Mouse (Mus musculus) intestine, postnatal 0 days (tissue): ENCODE results near the gene Zmynd10. TPM values are rescaled to one million over a fixed set of nuclear protein-coding genes. Genes with fewer than 3 reads are reported as not detected.
"Not testable (repeated sequence)": the region's sequence is repeated elsewhere in the genome, so short reads cannot be mapped to it uniquely, and the experiment has no call there.

ENCODE experiments used
- ATAC-seq: fragments of 200-750 bp; cut with Nextera tagmentation; 2 replicates; pipeline ENCODE4 v1.8.0; 2017; ENCODE audit warnings: mild to moderate bottlenecking, moderate TSS enrichment, moderate library complexity
- H3K27ac ChIP-seq: fragments of 300-500 bp; sonication (generic); 2 replicates; pipeline ENCODE4 v1.5.1; 2014; ENCODE audit warnings: mild to moderate bottlenecking, low read depth, low read length, moderate library complexity
- H3K27me3 ChIP-seq: fragments of 300-500 bp; sonication (generic); replicated peaks from 2 replicates; pipeline ENCODE4 v1.6.1; 2014; ENCODE audit warnings: low read length, mixed read lengths; ENCODE audit not compliant: control insufficient read depth, insufficient read depth
- H3K36me3 ChIP-seq: fragments of 300-500 bp; sonication (generic); 2 replicates; pipeline ENCODE4 v1.6.1; 2014; ENCODE audit warnings: mild to moderate bottlenecking, moderate library complexity; ENCODE audit not compliant: control insufficient read depth, insufficient read depth
- H3K4me1 ChIP-seq: fragments of 300-500 bp; sonication (generic); replicated peaks from 2 replicates; pipeline ENCODE4 v1.6.1; 2014; ENCODE audit warnings: antibody characterized with exemption, low read length, mixed read lengths; ENCODE audit not compliant: control insufficient read depth, insufficient read depth
- H3K4me2 ChIP-seq: fragments of 300-500 bp; sonication (generic); replicated peaks from 2 replicates; pipeline ENCODE4 v1.6.1; 2014; ENCODE audit warnings: low read depth, mild to moderate bottlenecking, moderate library complexity
- H3K4me3 ChIP-seq: fragments of 300-500 bp; sonication (generic); 2 replicates; pipeline ENCODE4 v1.5.1; 2014; ENCODE audit warnings: low read depth, low read length
- H3K9ac ChIP-seq: fragments of 300-500 bp; sonication (generic); 2 replicates; pipeline ENCODE4 v1.6.1; 2014; ENCODE audit warnings: mild to moderate bottlenecking, low read depth, low read length
- H3K9me3 ChIP-seq: fragments of 300-500 bp; sonication (generic); 2 replicates; pipeline ENCODE4 v1.6.1; 2016; ENCODE audit warnings: mixed run types; ENCODE audit not compliant: control insufficient read depth
- CTCF ChIP-seq: sonication (generic); IDR thresholded peaks from 2 replicates; pipeline ENCODE4 v1.5.1; 2016; ENCODE audit warnings: low read depth, mild to moderate bottlenecking, control low read depth, antibody characterized with exemption, moderate library complexity
- WGBS: fragments of 180-500 bp; shearing (Covaris S2); extraction: QIAGEN DNeasy Blood & Tissue Kit; methylation state at CpG from one replicate; pipeline ENCODE4 v1.1.7; 2014; 5-methylcytosine and 5-hydroxymethylcytosine counted together
- polyA plus RNA-seq: library from polyadenylated mRNA; unstranded; fragments of >200 nt; fragmentation: Nextera tagmentation; extraction: Ambion mirVana; gene quantifications from 2 replicates; pipeline ENCODE4 v1.2.1, GENCODE M21; 2015

Zmynd10 gene
- polyA plus RNA-seq, 1 experiment from 2014 or later: 5.0 TPM

DNA sequence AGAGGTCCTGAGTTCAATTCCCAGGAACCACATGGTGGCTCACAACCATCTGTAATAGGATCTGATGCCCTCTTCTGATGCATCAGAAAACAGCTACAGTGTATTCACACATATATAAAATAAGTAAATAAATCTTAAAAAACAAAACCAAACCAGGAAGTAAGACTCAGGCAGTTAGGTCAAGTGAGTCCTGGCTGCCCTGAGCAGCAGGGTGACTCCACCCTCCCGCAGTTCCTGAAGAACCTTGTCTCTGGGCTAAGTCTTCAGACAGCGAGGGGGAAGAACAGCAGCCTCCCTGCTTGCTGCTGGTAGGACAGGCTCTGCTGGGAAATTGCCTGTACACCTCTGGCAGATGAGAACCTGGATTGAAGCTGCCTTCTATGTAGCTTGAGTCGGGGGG, 9.2 kb downstream of the Zmynd10 start:
- Histone ChIP-seq H3K4me1 (peaks cover 14% of the 10 kb centered on the region), H3K36me3 (peaks cover 42% of the 10 kb centered on the region), H3K27me3 (no peaks in the 10 kb centered on the region), H3K27ac (0 out of 2 replicates have a peak overlapping the region, but pooled peaks have one; percentile 96), H3K9me3 (no peaks in the 10 kb centered on the region), H3K4me3 (no peak overlapping the region), H3K9ac (no peak overlapping the region), H3K4me2 (peak overlapping the region; percentile 77)
- no peak for ATAC-seq
- no peak for TF ChIP-seq CTCF
- WGBS: 44% methylated on average over 3 of the region's 3 CpGs

GRCm38 (mm10) chr9:107563029-107563581, 16.0 kb downstream of the Zmynd10 start, which contains the start of gene Tusc2:
Tusc2 (plus strand) TSS chr9:107563255.
- Histone ChIP-seq H3K27me3 (no peaks in the 10 kb centered on the region), H3K4me1 (peaks cover 12% of the 10 kb centered on the region; the same call in 1 of the 2 replicates), H3K4me3 (peak within 1 kb of the TSS; percentile 87), H3K9ac (peak within 1 kb of the TSS; percentile 69), H3K9me3 (no peaks in the 10 kb centered on the region), H3K27ac (peak within 1 kb of the TSS; percentile 60), H3K36me3 (peaks cover 42% of the 10 kb centered on the region), H3K4me2 (peak within 1 kb of the TSS; percentile 95)
- WGBS: under 1% methylated on average over 46 of the region's 46 CpGs
- TF ChIP-seq CTCF: no peak
- ATAC-seq: peak; percentile 88

DNA sequence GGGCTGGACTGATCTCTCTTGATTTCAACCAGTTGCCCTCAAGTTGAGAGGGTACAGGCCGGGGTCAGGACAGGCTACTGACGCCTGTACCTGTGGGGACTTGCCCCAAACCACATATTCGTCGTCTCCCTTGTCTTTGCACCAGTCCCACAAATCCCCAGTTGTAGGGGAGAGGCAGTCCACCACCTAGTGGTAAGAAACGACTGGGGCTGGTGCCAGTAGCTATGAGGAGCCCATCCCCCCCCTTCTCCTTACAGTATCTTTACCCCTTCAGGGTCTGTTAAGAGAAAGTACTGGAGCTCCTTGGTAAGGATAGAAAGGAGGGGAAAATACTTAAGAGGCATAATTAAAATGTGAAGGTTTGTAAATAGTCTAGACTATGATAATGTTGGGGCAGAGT, 18.5 kb downstream of the Zmynd10 start:
- H3K27me3 ChIP-seq, ATAC-seq, H3K9me3 ChIP-seq, H3K4me3 ChIP-seq, H3K9ac ChIP-seq: not testable (repeated sequence)
- Histone ChIP-seq H3K4me2 (peak overlapping the region; percentile 81; the same call in 1 of the 2 replicates), H3K27ac (peak overlapping the region; percentile 37), H3K36me3 (peaks cover 19% of the 10 kb centered on the region), H3K4me1 (peaks cover 12% of the 10 kb centered on the region; the same call in 1 of the 2 replicates)
- peak; percentile 59 for TF ChIP-seq CTCF
- WGBS: 47% methylated on average over 5 of the region's 5 CpGs

DNA sequence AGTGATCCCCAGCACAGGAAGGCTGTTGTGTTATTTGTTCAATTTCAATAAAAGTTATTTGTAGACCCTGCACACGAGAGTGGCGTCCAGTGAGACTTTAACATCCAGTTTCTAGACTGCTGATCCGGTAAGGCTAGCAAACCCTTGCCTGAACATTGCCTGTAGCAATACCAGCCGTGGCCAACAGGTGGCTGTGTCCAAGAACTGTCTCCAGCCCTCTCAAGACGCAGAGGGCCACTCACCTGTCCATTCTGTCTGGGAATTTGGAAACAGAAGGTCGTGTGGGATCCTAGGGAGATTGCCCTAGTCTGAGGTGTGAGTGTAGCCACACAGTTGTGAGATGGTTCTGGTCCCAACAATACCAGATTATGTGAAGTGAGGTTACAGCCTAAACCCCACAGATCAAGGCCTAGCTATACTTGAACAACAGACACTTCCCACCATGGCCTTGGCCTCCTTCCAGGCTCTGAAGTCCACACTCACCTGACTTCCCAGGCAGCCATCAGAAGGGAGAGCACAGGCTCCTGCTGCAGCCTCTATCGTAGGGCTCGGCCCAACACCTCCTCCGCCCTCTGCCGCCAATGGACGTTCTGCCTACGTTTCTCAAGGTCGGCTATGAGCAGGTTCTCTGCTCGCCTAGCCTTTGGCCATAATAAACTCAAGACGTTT, 19.1 kb downstream of the Zmynd10 start:
- Histone ChIP-seq H3K27me3 (no peaks in the 10 kb centered on the region), H3K9ac (no peak overlapping the region), H3K36me3 (peaks cover 14% of the 10 kb centered on the region), H3K4me3 (no peak overlapping the region), H3K27ac (peak overlapping the region; percentile 84), H3K9me3 (no peaks in the 10 kb centered on the region), H3K4me2 (peak overlapping the region; percentile 81; the same call in 1 of the 2 replicates), H3K4me1 (peaks cover 16% of the 10 kb centered on the region; the same call in 1 of the 2 replicates)
- ATAC-seq: 0 out of 2 replicates have a peak, but pooled peaks have one; percentile 11
- 38% methylated on average over 15 of the region's 15 CpGs for WGBS
- peak; percentile 90 for TF ChIP-seq CTCF

DNA sequence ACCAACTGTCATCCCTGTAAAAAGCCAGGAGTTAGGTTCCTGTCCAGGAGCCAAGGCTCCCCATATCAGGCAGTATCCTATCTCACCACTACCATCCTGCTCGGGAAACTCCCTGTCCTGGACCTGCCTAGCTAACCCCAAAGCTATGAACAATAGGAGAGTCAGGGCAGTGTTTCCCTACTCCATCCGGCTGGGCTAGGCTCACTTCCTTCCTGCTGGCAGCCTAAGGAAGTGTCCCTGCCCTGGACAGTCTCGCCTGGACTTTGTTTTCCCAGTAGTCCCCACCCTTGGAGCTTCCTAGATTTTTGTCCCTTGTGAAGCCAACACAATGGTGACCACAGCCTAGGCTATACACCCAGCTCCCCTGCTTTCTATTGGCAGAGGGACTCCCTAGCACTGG, 19.8 kb downstream of the Zmynd10 start:
- WGBS: 34% methylated on average over 3 of the region's 3 CpGs

DNA sequence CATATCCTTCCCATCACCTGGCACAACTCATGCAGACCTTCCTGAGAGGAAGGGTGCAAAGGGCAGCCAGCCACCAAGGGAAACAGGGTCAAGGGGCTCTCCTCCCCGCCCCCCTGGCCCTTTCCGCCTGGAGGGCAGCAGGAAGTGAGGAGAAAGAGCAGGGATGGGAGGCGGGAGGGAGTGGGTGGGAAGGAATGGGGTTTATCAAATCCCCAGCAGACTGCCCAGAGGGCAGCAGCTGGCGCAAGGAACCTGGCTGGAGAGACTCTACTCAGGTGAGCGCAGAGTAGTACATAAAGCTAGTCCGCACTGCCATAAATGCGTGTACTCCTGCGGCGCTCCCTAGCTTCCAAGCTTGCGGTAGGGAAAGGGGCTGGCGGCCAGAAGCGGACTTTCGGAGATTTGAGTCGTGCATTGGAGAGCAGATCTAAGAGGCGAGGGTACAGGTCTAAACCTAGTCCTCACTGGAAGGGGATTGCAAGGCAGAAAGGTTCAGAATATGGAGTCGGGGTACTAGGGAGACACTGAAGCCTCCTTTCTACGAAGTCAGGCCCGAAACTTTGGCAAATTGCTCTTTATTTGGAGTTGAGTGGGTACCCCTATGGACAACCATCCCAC, 20.7 kb downstream of the Zmynd10 start, which contains the start of gene Hyal2:
Gene Hyal2 (plus strand): TSS at position 244 of the 618 bp plus-strand sequence.
- Histone ChIP-seq H3K4me2 (peak within 1 kb of the TSS; percentile 81), H3K36me3 (peaks cover 17% of the 10 kb centered on the region; the same call in 1 of the 2 replicates), H3K4me1 (peaks cover 20% of the 10 kb centered on the region), H3K4me3 (peak within 1 kb of the TSS; percentile 72), H3K27me3 (no peaks in the 10 kb centered on the region), H3K9me3 (no peaks in the 10 kb centered on the region), H3K9ac (peak within 1 kb of the TSS; percentile 72), H3K27ac (peak within 1 kb of the TSS; percentile 84)
- no peak for ATAC-seq
- WGBS: 16% methylated on average over 18 of the region's 18 CpGs
- no peak for TF ChIP-seq CTCF

More for the DNA sequence above, 19.8 kb downstream of the Zmynd10 start:
- Histone ChIP-seq H3K36me3 (peaks cover 14% of the 10 kb centered on the region), H3K27ac (peak overlapping the region; percentile 84), H3K4me2 (peak overlapping the region; percentile 81; the same call in 1 of the 2 replicates), H3K9me3 (no peaks in the 10 kb centered on the region), H3K4me3 (no peak overlapping the region), H3K9ac (0 out of 2 replicates have a peak overlapping the region, but pooled peaks have one; percentile 13), H3K27me3 (no peaks in the 10 kb centered on the region), H3K4me1 (peaks cover 16% of the 10 kb centered on the region; the same call in 1 of the 2 replicates)
- peak; percentile 9; the same call in 1 of the 2 replicates for ATAC-seq
- peak; percentile 43; the same call in 1 of the 2 replicates for TF ChIP-seq CTCF
